Mouse (Mus musculus): ENCODE results near the gene Irf2. TPM values are rescaled to one million over a fixed set of nuclear protein-coding genes. Genes with fewer than 3 reads are reported as not detected.

Irf2 gene
- total RNA-seq, 4 experiments from 2014 or later, result 50.8 to 60.3 (median 54.0) TPM

DNA sequence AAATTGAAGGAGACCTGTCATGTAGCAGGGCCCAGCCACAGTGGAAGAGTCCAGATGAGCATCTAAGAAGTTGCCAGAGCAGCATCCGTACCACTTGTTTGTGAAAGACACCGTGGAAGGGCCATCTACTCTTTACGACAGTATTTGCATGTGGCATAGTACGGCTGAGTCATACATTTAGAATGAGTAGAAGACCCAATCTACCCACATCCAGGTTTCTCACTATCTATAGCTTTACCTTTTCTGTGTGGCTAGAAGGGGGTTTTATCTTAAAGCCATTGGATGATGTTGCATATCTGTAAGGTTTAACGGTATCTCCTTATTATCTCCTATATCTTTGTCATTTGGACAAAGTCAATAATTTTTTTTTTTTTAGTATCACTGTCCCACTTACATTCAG, 59.7 kb downstream of the Irf2 start:
- DNase-seq (ENCODE audit: low spot score in 2 of 2), result no peak

DNA sequence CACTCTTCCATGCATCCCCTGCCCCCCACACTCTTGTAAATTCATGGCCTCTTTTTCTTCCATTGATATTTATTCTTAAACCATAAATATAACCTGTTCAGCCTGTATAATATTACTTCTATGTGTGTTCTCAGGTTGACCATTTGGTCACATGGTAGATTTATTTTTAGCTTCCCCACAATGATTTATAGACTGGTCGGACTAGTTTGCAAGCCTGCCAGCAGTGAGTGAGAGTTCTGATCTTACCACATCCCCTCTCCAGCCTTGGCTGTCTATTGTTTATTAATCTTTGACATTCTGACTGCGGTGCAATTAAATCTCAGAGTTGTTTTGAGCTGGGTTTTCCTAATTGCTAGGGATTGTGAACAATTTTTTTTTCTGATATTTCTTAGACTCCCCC, 60.2 kb downstream of the Irf2 start:
- no peak for DNase-seq (ENCODE audit: low spot score in 2 of 2)

DNA sequence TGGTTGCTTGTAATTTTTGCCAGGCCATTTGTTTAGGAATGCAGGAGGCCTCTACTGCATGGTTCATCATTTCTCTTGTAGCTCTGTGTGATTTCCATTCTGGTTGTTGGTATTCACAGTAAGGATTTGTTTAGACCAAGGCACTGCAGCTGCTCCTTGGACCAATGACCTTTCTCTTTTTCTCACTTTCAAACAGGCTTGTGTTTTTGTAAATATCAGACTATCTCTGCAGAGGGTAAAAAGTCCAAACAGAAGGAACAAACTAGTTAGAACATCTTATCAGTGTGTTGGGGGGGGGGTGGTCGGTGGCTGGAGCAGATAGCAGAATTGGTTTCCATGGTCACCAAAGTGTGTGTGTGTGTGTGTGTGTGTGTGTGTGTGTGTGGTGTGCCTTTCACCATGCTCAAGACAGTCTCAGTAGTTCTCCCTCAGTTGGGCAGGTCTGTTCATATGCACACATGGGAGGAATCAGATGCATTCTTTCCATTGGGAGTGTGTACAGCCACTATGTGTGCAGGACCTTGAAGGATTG, 61.7 kb downstream of the Irf2 start:
- no peak for DNase-seq (ENCODE audit: low spot score in 2 of 2)

DNA sequence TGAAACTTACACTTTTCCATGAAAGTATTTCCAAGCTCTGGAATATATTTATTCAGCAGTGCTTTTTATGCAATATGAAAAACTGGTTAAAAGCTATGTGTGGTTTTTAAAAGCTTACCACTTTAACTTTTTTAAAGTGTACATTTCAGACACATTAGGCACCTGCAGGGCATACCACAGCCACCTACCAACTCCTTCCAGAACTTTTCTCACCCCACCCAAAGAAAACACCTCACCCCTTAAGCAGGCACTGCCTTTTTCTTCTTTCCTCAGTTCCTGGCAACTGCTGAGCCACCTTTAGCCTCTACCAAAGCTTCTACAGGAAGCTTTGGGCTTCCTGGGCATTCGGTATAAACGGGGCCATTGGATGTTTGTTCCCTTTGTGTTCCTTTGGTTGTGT, 62.5 kb downstream of the Irf2 start:
- no peak for DNase-seq (ENCODE audit: low spot score in 2 of 2)

- no peak for DNase-seq (ENCODE audit: low spot score in 2 of 2)
Measured at GRCm38 (mm10) chr8:46804721-46805120, 65.2 kb downstream of the Irf2 start.

- peak; percentile 50 to 55 for DNase-seq (ENCODE audit: low spot score in 2 of 2)
Measured at GRCm38 (mm10) chr8:46811021-46811622, 71.6 kb downstream of the Irf2 start.

DNA sequence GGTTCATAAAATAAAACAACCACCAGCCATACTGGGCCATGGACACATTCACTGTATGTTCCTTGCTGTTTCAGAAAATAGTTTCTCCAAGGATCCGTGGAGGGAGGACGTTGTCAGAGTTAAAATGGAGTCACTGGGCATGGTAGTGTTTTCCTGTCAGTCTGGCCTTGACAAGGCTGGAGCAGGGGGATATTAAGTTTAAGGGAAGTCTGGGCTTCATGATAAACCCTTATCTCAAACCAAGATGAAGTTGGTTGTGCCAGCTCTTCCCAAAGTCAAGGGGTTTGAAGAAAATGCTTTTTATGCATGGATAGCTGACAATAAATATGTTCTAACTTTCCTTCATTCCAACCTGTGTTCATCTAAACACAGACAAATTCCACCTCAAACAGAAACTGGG, 72.4 kb downstream of the Irf2 start:
- no peak for DNase-seq (ENCODE audit: low spot score in 2 of 2)

DNA sequence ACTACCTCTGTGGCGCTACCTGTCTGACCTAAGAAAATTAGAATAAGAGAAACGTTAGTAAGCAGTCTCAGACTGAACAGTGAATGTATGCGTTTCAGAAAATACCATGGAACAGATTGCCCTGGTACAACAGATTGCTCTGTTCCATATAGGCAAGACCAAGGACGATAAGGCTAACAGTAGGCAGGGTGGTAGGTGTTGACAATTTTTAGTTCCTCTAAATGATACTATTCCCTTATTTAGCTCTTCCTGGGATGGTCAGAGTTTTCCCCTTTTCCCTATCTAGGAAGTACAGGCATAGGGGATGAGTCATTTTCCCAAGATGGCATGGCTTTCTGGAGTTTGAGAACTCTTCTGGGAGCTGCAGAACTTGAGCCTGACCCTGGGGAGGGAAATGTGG, 73.4 kb downstream of the Irf2 start:
- no peak for DNase-seq (ENCODE audit: low spot score in 2 of 2)

DNA sequence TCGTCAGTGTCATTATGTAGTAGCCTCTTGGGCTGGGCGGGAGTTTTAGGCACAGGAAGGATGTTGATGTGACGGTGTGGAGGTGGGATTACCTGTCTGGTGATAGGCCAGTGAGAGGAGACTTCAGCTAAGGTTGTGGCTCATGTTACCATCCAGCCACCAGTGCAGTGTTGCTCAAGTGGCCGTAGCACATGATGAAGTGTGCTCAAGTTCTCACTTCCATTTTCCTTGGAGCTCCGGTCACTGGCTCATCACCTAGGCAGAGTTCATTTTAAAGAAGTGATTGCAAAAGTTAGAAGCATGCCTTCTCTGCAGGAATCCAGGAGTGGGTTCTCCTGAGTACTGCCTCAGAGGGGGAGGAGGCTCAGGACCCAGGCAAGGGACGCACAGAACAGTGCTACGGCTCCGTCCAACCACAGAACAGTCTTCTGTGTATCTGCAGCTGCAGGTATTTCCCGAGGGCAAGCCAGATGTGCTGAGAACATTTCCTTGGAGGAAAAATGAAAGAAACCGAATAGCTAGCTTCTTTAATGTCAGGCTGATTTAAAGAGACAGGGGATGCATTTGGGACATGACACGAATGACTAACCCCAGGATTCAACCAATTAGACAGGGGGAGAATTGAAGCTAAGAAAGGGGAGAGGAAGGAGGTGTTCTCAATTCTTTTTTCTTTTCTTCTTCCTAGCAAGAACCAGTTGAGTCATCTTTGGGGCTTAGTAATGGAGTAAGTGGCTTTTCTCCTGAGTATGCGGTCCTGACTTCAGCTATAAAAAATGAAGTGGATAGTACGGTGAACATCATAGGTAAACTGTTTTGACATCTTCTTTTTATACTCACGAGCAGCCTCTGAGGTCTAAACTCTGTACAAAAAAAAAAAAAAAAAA, 78.8 kb downstream of the Irf2 start:
- DNase-seq (ENCODE audit: low spot score in 2 of 2), result no peak

DNA sequence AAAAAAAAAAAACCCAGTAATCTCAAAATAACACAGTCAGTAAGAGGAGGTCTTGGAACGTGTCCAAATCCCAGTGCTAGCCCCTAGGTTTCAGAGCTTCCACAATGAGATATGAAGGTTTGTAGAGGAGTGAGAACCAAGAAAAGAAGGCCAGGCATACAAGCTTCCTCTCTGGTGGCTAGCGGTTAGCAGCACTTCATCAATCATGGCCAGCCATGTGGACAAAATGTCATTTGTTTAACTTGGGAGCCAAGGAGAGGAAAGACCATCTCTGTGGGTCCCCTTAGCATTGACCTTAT, 79.4 kb downstream of the Irf2 start:
- DNase-seq (ENCODE audit: low spot score in 2 of 2), result no peak

DNA sequence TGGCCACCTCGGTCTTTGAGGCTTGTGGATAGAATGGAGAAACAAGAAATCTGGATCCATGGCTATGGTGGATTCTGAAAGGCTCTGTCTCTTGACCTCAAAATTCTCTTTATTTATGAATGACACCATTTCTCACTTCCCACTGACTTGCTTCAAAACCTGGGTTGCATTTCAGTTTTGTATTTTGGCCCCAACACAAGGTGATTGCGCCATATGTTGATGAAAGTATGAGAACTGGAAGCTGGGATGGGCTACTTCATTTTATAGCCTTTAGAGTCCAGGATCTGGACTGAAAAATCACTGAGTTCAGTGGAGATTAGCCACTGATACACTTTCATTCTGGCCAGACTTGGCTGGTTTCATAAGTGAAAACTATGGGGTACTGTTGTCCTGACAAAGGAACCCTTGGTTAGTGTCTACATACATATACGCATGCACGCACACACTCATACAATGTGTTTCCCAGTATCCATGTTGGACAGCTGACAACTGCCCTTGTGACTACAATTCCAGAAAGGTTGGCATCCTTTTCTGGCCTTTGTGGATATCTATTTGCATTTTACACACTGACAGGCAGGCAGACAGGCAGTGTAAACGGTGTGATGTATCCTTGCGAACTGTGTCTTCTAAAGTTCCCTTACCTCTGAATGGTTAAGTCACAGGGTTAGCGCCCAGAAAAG, 89.3 kb downstream of the Irf2 start:
- no peak for DNase-seq (ENCODE audit: low spot score in 2 of 2)

- no peak for DNase-seq (ENCODE audit: low spot score in 2 of 2)
Measured at GRCm38 (mm10) chr8:46829414-46830111, 90.0 kb downstream of the Irf2 start.

- DNase-seq (ENCODE audit: low spot score in 2 of 2), result no peak
Measured at GRCm38 (mm10) chr8:46830112-46830855, 90.8 kb downstream of the Irf2 start.

GRCm38 (mm10) chr8:46831916-46832315, 92.4 kb downstream of the Irf2 start:
- no peak for DNase-seq (ENCODE audit: low spot score in 2 of 2)

- DNase-seq (ENCODE audit: low spot score in 2 of 2), result no peak
Measured at GRCm38 (mm10) chr8:46832399-46832798, 92.9 kb downstream of the Irf2 start.

- no peak for DNase-seq (ENCODE audit: low spot score in 2 of 2)
Measured at GRCm38 (mm10) chr8:46833763-46834162, 94.2 kb downstream of the Irf2 start.

DNA sequence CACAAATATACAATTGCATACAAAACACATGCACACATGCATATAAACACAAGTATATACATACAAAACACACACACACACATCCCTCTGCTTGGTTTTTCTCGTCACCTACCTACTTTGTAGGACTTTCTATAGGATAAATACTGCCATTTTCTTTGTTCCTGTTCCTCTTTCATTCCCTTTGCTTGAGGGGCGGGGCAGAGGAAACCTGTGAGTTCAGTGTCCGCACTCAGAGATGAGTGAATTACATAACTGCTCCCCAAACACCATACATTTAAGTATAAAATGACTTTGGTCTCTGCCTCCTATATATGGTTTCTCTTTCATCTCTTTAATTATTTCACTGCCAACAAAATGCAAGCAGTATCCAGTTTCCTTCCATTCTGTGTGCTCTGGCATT, 94.9 kb downstream of the Irf2 start:
- no peak for DNase-seq (ENCODE audit: low spot score in 2 of 2)

GRCm38 (mm10) chr8:46836011-46836652, 96.6 kb downstream of the Irf2 start:
- DNase-seq (ENCODE audit: low spot score in 2 of 2), result no peak

- DNase-seq (ENCODE audit: low spot score in 2 of 2), result no peak
Measured at GRCm38 (mm10) chr8:46836949-46837348, 97.4 kb downstream of the Irf2 start.

DNA sequence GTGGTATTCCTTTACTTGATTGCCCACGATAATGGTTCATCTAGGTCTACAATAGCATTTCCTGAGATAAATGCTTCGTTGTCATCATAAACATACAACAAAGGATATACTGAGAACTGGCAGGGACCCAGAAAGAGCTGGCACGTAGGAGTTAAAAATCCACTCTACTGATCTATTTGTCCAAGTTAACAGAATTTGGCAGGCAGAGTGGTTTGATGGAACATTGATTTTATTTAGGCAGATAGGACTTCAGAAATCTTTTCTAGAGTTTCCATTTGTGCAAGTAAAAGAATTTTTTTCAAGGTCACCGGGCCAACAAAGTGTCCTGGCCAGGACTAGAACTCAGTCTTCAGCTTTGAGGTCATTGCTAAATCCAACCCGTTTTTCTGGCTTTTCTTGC, 98.5 kb downstream of the Irf2 start:
- no peak for DNase-seq (ENCODE audit: low spot score in 2 of 2)

GRCm38 (mm10) chr8:46840390-46840789, 100.9 kb downstream of the Irf2 start:
- no peak for DNase-seq (ENCODE audit: low spot score in 2 of 2)

Measured in layer of hippocampus, adult 8-10 months (tissue).